7 mouse cellular contexts compared by ENCODE assay signal in the genomic region with DNA sequence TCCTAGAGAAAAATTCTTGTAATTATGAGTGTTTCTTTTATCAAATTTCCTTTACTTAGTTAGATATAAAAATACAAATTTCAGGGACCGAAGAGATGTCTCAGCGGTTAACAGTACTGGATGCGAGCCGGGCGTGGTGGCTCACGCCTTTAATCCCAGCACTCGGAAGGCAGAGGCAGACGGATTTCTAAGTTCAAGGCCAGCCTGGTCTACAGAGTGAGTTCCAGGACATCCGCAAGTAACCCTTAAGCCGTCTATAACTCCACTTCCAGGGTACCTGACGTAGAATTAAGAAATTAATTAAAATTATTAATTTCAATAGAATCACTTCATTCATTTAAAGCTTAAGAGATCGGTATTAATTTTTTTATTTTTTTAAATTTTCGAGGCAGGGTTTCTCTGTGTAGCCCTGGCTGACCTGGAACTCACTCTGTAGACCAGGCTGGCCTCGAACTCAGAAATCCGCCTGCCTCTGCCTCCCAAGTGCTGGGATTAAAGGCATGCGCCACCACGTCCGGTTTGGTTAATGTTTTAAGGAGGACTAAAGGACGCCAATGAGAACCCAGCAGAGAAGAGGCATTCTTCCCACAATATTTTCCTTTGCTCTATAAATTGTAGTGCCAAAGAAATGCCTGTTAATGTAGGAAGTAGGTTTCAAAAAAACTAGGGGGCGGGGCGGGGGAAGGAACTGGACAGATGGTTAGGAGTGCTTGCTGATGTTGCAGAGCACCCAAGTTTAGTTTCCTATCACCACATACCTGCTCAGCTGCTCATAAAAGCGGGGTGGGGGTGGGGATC. TPM values are rescaled to one million over a fixed set of nuclear protein-coding genes. Genes with fewer than 3 reads are reported as not detected.
DNase-seq lines count a peak whose midpoint lies in the region; ATAC-seq lines count a peak whose summit lies in the region.

No protein-coding gene starts in this region.

- H3K9ac ChIP-seq in neural tube, embryonic 11.5 days (ENCODE audit: low read length): peak overlapping the region; percentile 74
- peak overlapping the region; percentile 67 for H3K9ac ChIP-seq in hindbrain, embryonic 11.5 days (ENCODE audit: low read depth, low read length)
- peak overlapping the region; percentile 77; the same call in 1 of the 2 replicates for H3K9ac ChIP-seq in midbrain, embryonic 12.5 days (replicated peaks)

- H3K9me3 ChIP-seq in neural tube, embryonic 11.5 days (ENCODE audit: control insufficient read depth, low read length): no peaks in the 10 kb centered on the region
- H3K9me3 ChIP-seq in hindbrain, embryonic 11.5 days (ENCODE audit: control insufficient read depth, low read length): no peaks in the 10 kb centered on the region
- H3K9me3 ChIP-seq in midbrain, embryonic 12.5 days: no peaks in the 10 kb centered on the region

- no peaks in the 10 kb centered on the region for H3K27me3 ChIP-seq in neural tube, embryonic 11.5 days (ENCODE audit: control insufficient read depth, insufficient read depth, low read length)
- no peaks in the 10 kb centered on the region for H3K27me3 ChIP-seq in hindbrain, embryonic 11.5 days (ENCODE audit: control insufficient read depth, insufficient read depth, low read length)
- no peaks in the 10 kb centered on the region for H3K27me3 ChIP-seq in midbrain, embryonic 12.5 days

- peak overlapping the region; percentile 54 for H3K4me3 ChIP-seq in neural tube, embryonic 11.5 days (ENCODE audit: low read depth, low read length)
- peak overlapping the region; percentile 62 for H3K4me3 ChIP-seq in hindbrain, embryonic 11.5 days (ENCODE audit: low read depth, low read length)
- H3K4me3 ChIP-seq in midbrain, embryonic 12.5 days: peak overlapping the region; percentile 96

- no peaks in the 10 kb centered on the region for H3K36me3 ChIP-seq in neural tube, embryonic 11.5 days (ENCODE audit: control insufficient read depth, insufficient read depth, low read length)
- no peaks in the 10 kb centered on the region for H3K36me3 ChIP-seq in hindbrain, embryonic 11.5 days (ENCODE audit: control insufficient read depth, insufficient read depth, low read length)
- no peaks in the 10 kb centered on the region; the same call in 1 of the 2 replicates for H3K36me3 ChIP-seq in midbrain, embryonic 12.5 days

- no peak for DNase-seq in neural tube, embryonic 11.5 days (ENCODE audit: low spot score)
- DNase-seq in neural tube, embryonic 10.5 days (ENCODE audit: extremely low spot score, low spot score): no peak
- DNase-seq in cerebellum, postnatal 10 days: peak; percentile 19 to 34
- peak; percentile 24 for DNase-seq in hindbrain, embryonic 11.5 days (ENCODE audit: low spot score)
- no peak for DNase-seq in ovary, postnatal 14 days (ENCODE audit: low spot score)

- H3K4me2 ChIP-seq in neural tube, embryonic 11.5 days (ENCODE audit: low read depth): peak overlapping the region; percentile 49
- peak overlapping the region; percentile 48 for H3K4me2 ChIP-seq in hindbrain, embryonic 11.5 days (replicated peaks; ENCODE audit: low read depth, low read length)
- H3K4me2 ChIP-seq in midbrain, embryonic 12.5 days (replicated peaks): peak overlapping the region; percentile 55

- H3K4me1 ChIP-seq in neural tube, embryonic 11.5 days (ENCODE audit: control insufficient read depth, insufficient read depth, low read length): no peaks in the 10 kb centered on the region
- no peaks in the 10 kb centered on the region for H3K4me1 ChIP-seq in hindbrain, embryonic 11.5 days (replicated peaks; ENCODE audit: control insufficient read depth, insufficient read depth, low read length)
- peaks cover 8% of the 10 kb centered on the region; the same call in 1 of the 2 replicates for H3K4me1 ChIP-seq in midbrain, embryonic 12.5 days

- ATAC-seq in neural tube, embryonic 11.5 days (ENCODE audit: insufficient read depth, low FRiP score, low TSS enrichment): no peak
- ATAC-seq in hindbrain, embryonic 11.5 days (ENCODE audit: low FRiP score): no peak
- no peak for ATAC-seq in midbrain, embryonic 12.5 days (ENCODE audit: low FRiP score, low read depth)
- ATAC-seq in megakaryocyte progenitor cell, adult 5-6 weeks (replicated peaks; ENCODE audit: poor library complexity): no peak

- 0 out of 2 replicates have a peak overlapping the region, but pooled peaks have one; percentile 55 for H3K27ac ChIP-seq in neural tube, embryonic 11.5 days (ENCODE audit: low read depth, low read length)
- peak overlapping the region; percentile 84; the same call in 1 of the 2 replicates for H3K27ac ChIP-seq in hindbrain, embryonic 11.5 days (ENCODE audit: low read depth, low read length)
- H3K27ac ChIP-seq in midbrain, embryonic 12.5 days (replicated peaks): peak overlapping the region; percentile 87

- 66% methylated on average over 22 of the region's 22 CpGs for WGBS in neural tube, embryonic 11.5 days
- 66% methylated on average over 22 of the region's 22 CpGs for WGBS in hindbrain, embryonic 11.5 days
- 67% methylated on average over 22 of the region's 22 CpGs for WGBS in midbrain, embryonic 12.5 days

RNA-seq across cellular contexts. Expression of a gene that starts 1.2 kb away (rescaled TPM):
- polyA plus RNA-seq in neural tube, embryonic 11.5 days (2014; fragmentation: Nextera tagmentation; extraction: Ambion mirVana): 83.8 and 84.5 TPM in 2 replicates
- 96.6 and 105 TPM in 2 replicates for polyA plus RNA-seq in hindbrain, embryonic 11.5 days (2014; fragmentation: Nextera tagmentation; extraction: Ambion mirVana)
- polyA plus RNA-seq in midbrain, embryonic 12.5 days (2016; fragmentation: Nextera tagmentation; extraction: Ambion mirVana): 102 and 115 TPM in 2 replicates
- total RNA-seq in megakaryocyte progenitor cell, adult 5-6 weeks (2015): 112 and 126 TPM in 2 replicates
- total RNA-seq in megakaryocyte progenitor cell, adult 5-6 weeks (2017): 35.8 and 51.8 TPM in 2 replicates

RNA-seq across cellular contexts. Expression of a gene that starts 17.5 kb away (rescaled TPM):
- polyA plus RNA-seq in neural tube, embryonic 11.5 days (2014; fragmentation: Nextera tagmentation; extraction: Ambion mirVana): 875 and 905 TPM in 2 replicates
- polyA plus RNA-seq in hindbrain, embryonic 11.5 days (2014; fragmentation: Nextera tagmentation; extraction: Ambion mirVana): 896 and 911 TPM in 2 replicates
- 697 and 747 TPM in 2 replicates for polyA plus RNA-seq in midbrain, embryonic 12.5 days (2016; fragmentation: Nextera tagmentation; extraction: Ambion mirVana)
- 908 and 998 TPM in 2 replicates for total RNA-seq in megakaryocyte progenitor cell, adult 5-6 weeks (2015)
- total RNA-seq in megakaryocyte progenitor cell, adult 5-6 weeks (2017): 178 and 183 TPM in 2 replicates

Comparison
In these comparisons a context has a peak if more than half of its experiments do, and no peak if none do; other contexts are left out.
1. DNase-seq: peak in cerebellum, postnatal 10 days (2 of 2) and hindbrain, embryonic 11.5 days (single experiment); none in neural tube, embryonic 11.5 days (single experiment), neural tube, embryonic 10.5 days (single experiment) and ovary, postnatal 14 days (single experiment).
2. Peak in every context shown above with its lines, with median percentiles within 50 percentile points of each other: H3K27ac ChIP-seq, H3K4me2 ChIP-seq, H3K4me3 ChIP-seq and H3K9ac ChIP-seq.